Mouse (Mus musculus): ENCODE data around the gene AC134908.4. TPM values are rescaled to one million over a fixed set of nuclear protein-coding genes. Genes with fewer than 3 reads are reported as not detected.

The AC134908.4 gene
- polyA plus RNA-seq, 2 experiments from 2014 or later: not detected

GRCm38 (mm10) chr17:25806507-25806906 is 11.0 kb upstream of the AC134908.4 start:
- ATAC-seq: no peak

DNA sequence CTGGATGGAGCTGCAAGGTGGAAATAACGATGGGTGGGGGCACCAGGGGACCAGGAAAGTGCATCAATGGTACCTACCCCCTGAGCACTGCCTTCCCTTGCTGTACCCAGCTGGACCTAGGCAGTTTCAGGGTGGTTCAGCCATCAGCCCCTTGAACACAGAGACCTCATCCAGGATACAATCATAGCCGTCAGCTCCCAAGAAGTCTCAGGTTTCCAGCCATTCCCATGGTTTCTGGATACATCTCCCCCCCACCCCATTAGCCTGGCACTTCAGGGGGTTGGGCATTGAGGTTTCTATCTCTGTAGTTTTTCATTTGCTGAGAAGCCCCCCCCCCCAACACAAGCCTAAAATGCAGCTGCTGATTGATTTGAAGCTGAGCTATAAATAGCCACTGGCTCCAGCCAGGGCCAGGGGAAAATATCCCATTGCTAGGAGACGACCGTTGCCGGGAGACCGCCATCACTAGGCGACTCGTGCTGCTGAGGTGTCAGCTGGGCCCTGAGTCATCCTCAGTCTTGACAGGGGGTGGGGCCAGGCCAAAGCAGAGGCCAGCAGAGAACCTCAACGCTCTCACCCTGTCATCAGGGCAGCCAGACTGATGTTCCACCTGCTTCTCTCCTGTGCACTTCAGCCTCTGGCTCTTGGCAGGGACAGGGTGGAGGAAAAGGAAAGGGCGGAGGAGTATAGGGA is 7.5 kb upstream of the AC134908.4 start:
- ATAC-seq: no peak

GRCm38 (mm10) chr17:25801029-25801428 is 5.6 kb upstream of the AC134908.4 start:
- peak; percentile 84 for ATAC-seq

GRCm38 (mm10) chr17:25796951-25797369 is 1.5 kb upstream of the AC134908.4 start, which contains the start of gene Metrn:
TSS of gene Metrn (minus strand) at chr17:25797136.
- peak; percentile 33 for ATAC-seq

DNA sequence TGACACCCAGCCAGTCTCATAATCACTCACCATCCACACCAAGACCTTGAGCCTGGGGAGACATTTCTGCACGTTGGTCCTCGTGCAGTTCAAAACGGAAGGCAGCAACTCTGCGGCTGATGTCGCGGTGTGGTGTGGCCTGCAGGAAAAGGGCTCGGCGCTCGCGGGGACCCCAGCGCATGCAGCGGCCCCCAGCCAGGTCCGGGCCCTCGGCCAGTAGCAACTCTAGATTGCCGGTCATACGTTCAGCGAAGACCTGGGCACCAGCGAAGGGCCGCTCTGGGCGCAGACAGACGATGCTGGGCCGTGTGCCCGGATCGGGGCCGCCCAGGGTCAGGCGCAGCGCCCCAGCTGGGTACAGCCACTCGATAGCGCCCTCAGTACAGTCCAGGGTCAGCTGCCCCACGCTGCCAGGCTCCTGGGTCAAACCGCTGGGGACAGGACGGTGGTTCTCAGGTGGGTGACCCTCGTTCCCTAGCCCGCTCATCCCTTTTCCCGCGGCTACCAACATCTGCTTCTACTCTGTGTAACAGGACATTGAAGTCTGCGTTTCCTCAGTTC is 832 bp upstream of the AC134908.4 start:
- ATAC-seq: no peak

- no peak for ATAC-seq
These were observed 461 bp downstream of the AC134908.4 start for GRCm38 (mm10) chr17:25794998-25795397.

DNA sequence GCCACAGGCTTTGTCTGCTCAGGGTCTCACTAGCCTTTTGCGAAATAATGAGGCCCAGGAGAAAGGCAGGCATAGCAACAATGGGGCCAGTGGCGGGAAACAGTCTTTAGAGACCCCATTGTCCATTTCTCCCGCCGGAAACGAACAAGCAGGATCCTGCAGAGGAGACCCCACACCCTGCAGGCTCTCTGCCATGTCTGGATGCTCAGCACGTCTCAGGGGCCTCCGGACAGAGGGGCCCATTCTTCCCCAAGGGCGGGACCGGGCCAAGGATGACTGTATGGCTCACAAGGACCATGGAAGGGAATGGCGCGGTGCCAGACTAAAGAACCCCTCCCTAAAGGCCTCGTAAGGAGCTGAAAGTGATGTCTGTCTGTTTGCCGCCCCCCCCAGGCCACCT is 1.3 kb downstream of the AC134908.4 start:
- ATAC-seq: no peak

- ATAC-seq: peak; percentile 81
These were observed 2.8 kb downstream of the AC134908.4 start, which contains the start of gene Fam173a for GRCm38 (mm10) chr17:25792615-25793014. TSS of gene Fam173a (minus strand) at chr17:25792901.

GRCm38 (mm10) chr17:25791843-25792527 is 3.5 kb downstream of the AC134908.4 start:
- peak; percentile 66 for ATAC-seq

DNA sequence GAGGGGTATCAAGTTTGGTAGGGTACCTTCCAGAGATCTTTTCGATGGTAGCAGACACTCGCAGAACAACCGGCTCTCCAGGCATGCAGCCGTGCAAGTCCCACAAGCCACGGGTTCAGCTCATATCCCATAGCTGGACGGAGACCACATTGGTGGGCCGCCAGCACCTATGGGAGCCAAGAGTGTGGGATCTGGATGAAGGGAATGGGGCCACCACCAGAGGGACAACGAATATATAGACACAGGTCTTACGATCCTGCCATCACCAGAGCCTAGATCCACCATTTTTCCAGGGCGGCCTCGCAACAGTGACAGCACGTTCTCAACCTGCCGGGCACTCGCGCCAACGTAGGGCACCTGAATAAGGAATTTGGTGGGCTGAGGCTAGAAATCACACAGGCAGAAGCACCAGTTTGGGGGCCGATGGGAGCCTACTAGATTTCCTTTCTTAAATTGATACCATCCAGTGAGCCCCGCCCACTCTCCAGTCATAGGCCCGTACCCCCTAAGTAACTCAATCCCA is 4.1 kb downstream of the AC134908.4 start:
- ATAC-seq: no peak

- no peak for ATAC-seq
These were observed 8.5 kb downstream of the AC134908.4 start for GRCm38 (mm10) chr17:25786781-25787504.

DNA sequence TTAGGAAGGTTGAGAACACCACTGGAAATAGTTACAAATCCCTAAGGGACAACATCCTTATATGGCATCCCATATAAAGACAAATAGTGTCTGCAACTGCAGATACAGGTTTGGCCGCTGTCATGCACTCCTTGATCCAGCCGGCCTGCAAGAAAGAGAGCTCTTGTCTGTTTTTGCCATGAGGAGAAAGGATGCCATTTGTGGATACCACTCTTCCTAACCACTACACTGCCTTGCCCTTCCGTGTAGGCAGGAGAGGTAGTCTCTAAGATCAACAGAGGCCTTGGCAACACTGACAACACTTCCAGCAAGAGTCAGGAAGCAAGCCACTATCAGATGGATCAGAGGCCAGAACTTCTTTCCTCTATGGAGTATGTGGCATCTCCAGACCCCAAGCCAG is 9.2 kb downstream of the AC134908.4 start, which contains the start of gene Ccdc78:
TSS of gene Ccdc78 (plus strand) at position 301 of the 400 bp plus-strand sequence.
- ATAC-seq: no peak

- ATAC-seq: peak; percentile 76
These were observed 10.1 kb downstream of the AC134908.4 start, which contains the start of gene Haghl for GRCm38 (mm10) chr17:25785281-25785745. TSS of gene Haghl (minus strand) at chr17:25785673.

DNA sequence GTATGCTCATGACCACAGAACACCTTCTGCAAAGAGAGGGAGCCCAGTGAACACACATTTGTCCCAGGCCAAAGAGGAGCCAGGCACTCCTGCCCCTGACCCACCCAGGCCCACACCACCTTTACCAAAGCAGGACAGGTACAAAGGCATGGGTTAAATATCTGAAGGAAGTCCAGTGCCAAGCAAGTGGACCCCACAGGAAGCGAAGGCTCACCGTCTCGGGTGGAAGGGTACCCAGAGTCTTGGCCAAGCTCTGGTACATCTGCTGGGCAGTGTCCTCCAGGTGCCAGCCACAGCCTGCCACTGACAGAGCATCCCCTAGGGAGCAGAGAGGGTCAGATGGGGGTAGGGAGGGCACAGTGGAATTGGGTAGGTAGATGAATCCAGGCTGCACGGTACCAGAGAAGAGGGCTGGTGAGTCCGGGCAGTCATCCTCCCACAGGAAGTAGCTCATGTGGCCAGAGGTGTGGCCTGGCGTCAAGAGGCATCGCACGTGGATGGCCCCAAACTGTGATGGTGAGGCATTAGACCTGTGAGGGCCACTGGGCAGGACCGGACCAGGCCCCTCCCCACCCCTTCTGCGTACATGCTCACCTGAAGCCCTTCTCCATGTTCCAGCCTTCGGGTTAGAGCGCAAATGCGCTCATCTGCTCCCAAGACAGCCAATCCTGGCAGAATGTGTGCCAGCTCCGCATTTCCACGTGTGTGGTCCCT is 11.4 kb downstream of the AC134908.4 start:
- ATAC-seq: no peak

DNA sequence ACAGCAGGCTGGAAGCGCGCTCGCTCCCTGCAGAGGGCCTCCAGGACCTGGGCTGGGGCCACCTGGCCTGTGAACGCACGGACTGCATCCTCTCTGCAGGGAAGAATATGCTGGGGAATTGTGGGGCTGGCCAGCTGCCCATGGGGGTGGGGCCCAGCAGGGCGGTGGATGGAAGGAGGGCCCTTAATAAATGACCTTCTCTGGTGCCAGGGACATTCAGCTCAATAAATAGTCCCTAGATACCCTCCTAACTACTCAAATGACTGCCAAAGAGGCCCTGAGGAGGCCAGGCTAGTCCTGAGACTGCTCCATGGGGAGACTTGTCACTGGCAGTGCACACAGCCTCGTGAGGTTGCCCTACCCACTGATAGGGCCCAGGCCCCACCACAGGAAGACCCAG is 12.4 kb downstream of the AC134908.4 start:
- ATAC-seq: no peak

DNA sequence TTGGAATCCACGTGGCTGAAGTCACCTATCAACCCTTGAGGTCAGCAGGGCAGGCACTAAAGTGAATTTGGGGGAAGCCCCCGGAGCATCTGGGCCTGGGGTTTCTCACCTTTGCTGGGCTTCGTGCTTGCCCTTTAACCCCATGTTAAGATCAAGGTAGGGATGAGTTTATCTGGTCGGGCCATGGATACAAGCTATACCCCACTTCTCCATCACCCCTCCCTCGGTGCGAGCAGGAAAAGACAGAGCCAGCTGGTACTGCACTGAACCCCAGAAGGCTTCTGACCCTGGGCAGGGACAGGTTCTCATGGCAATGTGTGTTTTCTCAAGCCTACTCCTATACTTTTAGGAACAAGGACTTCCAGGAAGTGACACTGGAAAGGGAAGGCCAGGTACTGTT is 14.1 kb downstream of the AC134908.4 start:
- no peak for ATAC-seq

GRCm38 (mm10) chr17:25777948-25778347 is 17.5 kb downstream of the AC134908.4 start:
- ATAC-seq: no peak

DNA sequence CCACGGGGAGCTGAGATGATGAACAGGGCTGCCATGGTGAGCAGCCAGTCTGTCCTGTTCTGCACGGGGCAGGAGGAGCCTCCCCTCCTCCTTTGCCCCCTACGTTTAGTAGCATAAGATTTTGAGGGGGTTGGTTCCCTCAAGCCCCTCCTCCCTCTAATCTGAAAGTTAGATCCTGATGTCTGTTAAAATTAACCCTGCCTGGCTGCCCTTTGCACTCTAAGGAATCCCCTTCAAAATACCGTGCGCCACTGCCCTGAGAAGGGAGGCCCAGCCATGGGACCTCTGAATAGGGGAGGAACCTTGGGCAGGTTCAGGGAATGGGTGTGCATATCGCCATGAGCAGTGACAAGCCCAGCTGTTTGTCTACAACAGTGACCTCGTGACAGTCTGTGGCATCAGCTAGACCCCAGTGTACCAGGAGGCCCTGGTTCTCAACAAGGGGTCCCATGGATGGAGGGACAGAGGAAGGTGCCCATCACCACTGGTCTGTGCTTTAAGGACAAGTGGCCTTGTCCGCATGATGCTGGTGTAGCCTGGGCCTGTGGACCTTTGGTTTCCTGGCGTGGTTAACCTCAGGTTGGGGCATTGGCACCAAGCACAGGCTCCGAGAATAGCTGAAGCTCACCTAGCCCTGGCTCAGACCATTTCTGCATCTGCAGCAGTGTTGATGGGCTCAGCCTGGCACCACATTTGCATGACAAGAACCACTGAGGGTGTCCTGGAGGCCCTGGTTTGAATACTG is 20.0 kb downstream of the AC134908.4 start:
- ATAC-seq: no peak

GRCm38 (mm10) chr17:25773549-25774120 is 21.8 kb downstream of the AC134908.4 start, which contains the start of gene Narfl:
TSS of gene Narfl (plus strand) at chr17:25773776.
- ATAC-seq: peak; percentile 85

DNA sequence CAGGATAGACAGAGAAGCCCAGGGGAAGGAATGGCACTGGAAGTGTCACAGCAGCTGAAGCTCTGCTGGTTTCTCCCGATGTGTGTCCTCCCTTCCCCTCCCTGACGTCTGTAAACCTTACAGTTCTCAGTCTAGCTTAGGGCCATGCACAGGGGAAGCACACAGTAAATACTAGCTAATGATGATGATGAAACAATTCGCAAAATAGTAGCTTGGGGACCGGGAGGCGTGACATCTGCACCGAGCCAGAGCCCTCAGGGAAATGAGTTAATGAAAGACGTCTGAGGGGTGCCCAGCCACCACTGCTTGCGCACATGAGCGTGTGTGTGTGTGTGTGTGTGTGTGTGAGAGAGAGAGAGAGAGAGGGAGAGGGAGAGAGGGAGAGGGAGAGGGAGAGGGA is 26.1 kb downstream of the AC134908.4 start:
- no peak for ATAC-seq

DNA sequence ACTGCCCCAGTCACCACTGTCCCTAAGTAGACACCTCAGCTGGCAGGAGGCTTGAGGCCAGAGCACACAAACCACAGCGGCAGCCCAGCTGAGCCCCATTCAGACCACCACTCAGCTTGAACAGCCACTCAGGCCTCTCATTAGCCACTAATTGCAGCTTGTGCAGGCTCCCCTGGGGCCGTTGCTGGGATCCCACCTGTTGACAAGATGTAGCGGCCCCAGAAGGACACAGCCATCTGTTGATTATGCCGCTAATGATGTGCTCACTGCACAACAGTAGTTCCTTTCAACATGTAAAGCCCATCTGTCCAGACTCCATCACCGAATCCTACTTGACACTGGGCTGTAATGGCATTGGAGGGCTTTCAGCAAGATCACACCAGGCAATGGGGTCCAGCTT is 29.6 kb downstream of the AC134908.4 start:
- ATAC-seq: no peak
